12 mouse cellular contexts compared by ENCODE assay signal in genomic region chr15:98582410-98582809, GRCm38 (mm10). TPM values are rescaled to one million over a fixed set of nuclear protein-coding genes. Genes with fewer than 3 reads are reported as not detected.
DNase-seq lines count a peak whose midpoint lies in the region; ATAC-seq and TF ChIP-seq lines count a peak whose summit lies in the region.
"Had no signal": no experiment of that assay in that cellular context is flagged by ENCODE, and none has a peak within 500 bp of the region (broad histone marks: within the 10 kb centered on the region; RNA-seq: fewer than 3 reads in every experiment).

No protein-coding gene starts in this region.

- no peak overlapping the region for H3K4me2 ChIP-seq in heart, embryonic 12.5 days

- no peak for TF ChIP-seq POLR2A in brain, embryonic 14.5 days (IDR thresholded peaks at IDR 0.05; ENCODE audit: borderline replicate concordance, extremely low read depth, insufficient read depth, insufficient read length, poor library complexity, severe bottlenecking)

- ATAC-seq in heart, embryonic 12.5 days (ENCODE audit: insufficient number of reproducible peaks, low FRiP score) = no peak
- no peak for ATAC-seq in inflammation-experienced regulatory T-cells, adult 6 months
- ATAC-seq: CD4-positive, CD25-positive, alpha-beta regulatory T cell, adult 4 months had no signal

- no peak overlapping the region for H3K4me3 ChIP-seq in heart, embryonic 12.5 days
- H3K4me3 ChIP-seq in heart, embryonic 10.5 days = no peak overlapping the region
- H3K4me3 ChIP-seq: midbrain, embryonic 10.5 days; myocyte had no signal

- H3K4me1 ChIP-seq in heart, embryonic 12.5 days (replicated peaks) = peaks cover 28% of the 10 kb centered on the region
- H3K4me1 ChIP-seq in heart, embryonic 10.5 days = peaks cover 30% of the 10 kb centered on the region

- no peak for DNase-seq in heart, adult 11 months
- peak; percentile 27 for DNase-seq in 3T3-L1 (ENCODE audit: low read depth, low spot score)
- DNase-seq in brain, embryonic 14.5 days (ENCODE audit: low read depth) = peak; percentile 54
- peak; percentile 77 for DNase-seq in kidney, postnatal 14 days
- DNase-seq in spleen, adult 12 weeks (ENCODE audit: low spot score) = no peak
- no peak for DNase-seq in heart, embryonic 10.5 days (ENCODE audit: low spot score)
- DNase-seq: lung, postnatal 10 days had no signal

- H3K27ac ChIP-seq in heart, embryonic 12.5 days (ENCODE audit: poor library complexity, severe bottlenecking) = no peak overlapping the region
- no peak overlapping the region for H3K27ac ChIP-seq in heart, embryonic 10.5 days
- H3K27ac ChIP-seq: midbrain, embryonic 10.5 days had no signal

- no peaks in the 10 kb centered on the region for H3K9me3 ChIP-seq in heart, embryonic 12.5 days (replicated peaks)
- H3K9me3 ChIP-seq in heart, embryonic 10.5 days = no peaks in the 10 kb centered on the region
- H3K9me3 ChIP-seq: midbrain, embryonic 10.5 days had no signal

- 65% methylated on average over 8 of the region's 8 CpGs for WGBS in heart, embryonic 12.5 days
- 77% methylated on average over 8 of the region's 8 CpGs for WGBS in heart, embryonic 10.5 days

- H3K36me3 ChIP-seq in heart, embryonic 12.5 days = no peaks in the 10 kb centered on the region
- no peaks in the 10 kb centered on the region for H3K36me3 ChIP-seq in heart, embryonic 10.5 days
- H3K36me3 ChIP-seq: midbrain, embryonic 10.5 days had no signal

- no peak for TF ChIP-seq CTCF in brain, embryonic 14.5 days (IDR thresholded peaks at IDR 0.05; ENCODE audit: borderline replicate concordance, extremely low read depth, insufficient read depth, insufficient read length)

- H3K9ac ChIP-seq in heart, embryonic 12.5 days = peak overlapping the region; percentile 42; the same call in 1 of the 2 replicates

- no peaks in the 10 kb centered on the region for H3K27me3 ChIP-seq in heart, embryonic 12.5 days (replicated peaks)
- no peaks in the 10 kb centered on the region for H3K27me3 ChIP-seq in heart, embryonic 10.5 days (ENCODE audit: insufficient read depth, poor library complexity, severe bottlenecking)

RNA-seq across cellular contexts. Expression of gene 4930415O20Rik, which starts 11.6 kb away (rescaled TPM):
- not detected in 2 replicates for polyA plus RNA-seq in heart, embryonic 12.5 days (2016; fragmentation: Nextera tagmentation; extraction: Ambion mirVana)
- polyA plus RNA-seq in brain, embryonic 14.5 days (2012; rRNA removed) = not detected in 2 replicates
- 0.43 TPM in 1 of 2 replicates, not detected in the other for polyA plus RNA-seq in heart, embryonic 10.5 days (2016; fragmentation: Nextera tagmentation; extraction: Ambion mirVana)
- not detected for polyA plus RNA-seq in inflammation-experienced regulatory T-cells, adult 6 months (2017; shearing (Covaris generic))
- polyA plus RNA-seq: CD4-positive, CD25-positive, alpha-beta regulatory T cell, adult 4 months; midbrain, embryonic 10.5 days had no signal

RNA-seq across cellular contexts. Expression of gene Ccnt1, which starts 11.7 kb away (rescaled TPM):
- 37.9 and 39.5 TPM in 2 replicates for polyA plus RNA-seq in heart, embryonic 12.5 days (2016; fragmentation: Nextera tagmentation; extraction: Ambion mirVana)
- polyA plus RNA-seq in brain, embryonic 14.5 days (2012; rRNA removed) = 25.5 and 29.5 TPM in 2 replicates
- polyA plus RNA-seq in heart, embryonic 10.5 days (2016; fragmentation: Nextera tagmentation; extraction: Ambion mirVana) = 42.8 and 53.0 TPM in 2 replicates
- polyA plus RNA-seq in inflammation-experienced regulatory T-cells, adult 6 months (2017; shearing (Covaris generic)) = 10 to 100 TPM; 69.3 to 99.2 (median 86.3) TPM

RNA-seq across cellular contexts. Expression of gene Adcy6, which starts 27.5 kb away (rescaled TPM):
- polyA plus RNA-seq in heart, embryonic 12.5 days (2016; fragmentation: Nextera tagmentation; extraction: Ambion mirVana) = 46.7 and 46.8 TPM in 2 replicates
- polyA plus RNA-seq in brain, embryonic 14.5 days (2012; rRNA removed) = 38.3 and 50.2 TPM in 2 replicates
- 25.5 and 33.5 TPM in 2 replicates for polyA plus RNA-seq in heart, embryonic 10.5 days (2016; fragmentation: Nextera tagmentation; extraction: Ambion mirVana)
- under 1 TPM in 2 of 3 experiments, not detected in 1; 0.28 to 0.44 TPM for polyA plus RNA-seq in inflammation-experienced regulatory T-cells, adult 6 months (2017; shearing (Covaris generic))

RNA-seq across cellular contexts. Expression of gene Cacnb3, which starts 48.2 kb away (rescaled TPM):
- polyA plus RNA-seq in heart, embryonic 12.5 days (2016; fragmentation: Nextera tagmentation; extraction: Ambion mirVana) = 9.5 and 10.3 TPM in 2 replicates
- polyA plus RNA-seq in brain, embryonic 14.5 days (2012; rRNA removed) = 287 and 323 TPM in 2 replicates
- polyA plus RNA-seq in heart, embryonic 10.5 days (2016; fragmentation: Nextera tagmentation; extraction: Ambion mirVana) = 9.9 and 23.3 TPM in 2 replicates
- under 1 TPM in 2 of 3 experiments, not detected in 1; 0.30 to 0.38 TPM for polyA plus RNA-seq in inflammation-experienced regulatory T-cells, adult 6 months (2017; shearing (Covaris generic))
- polyA plus RNA-seq: CD4-positive, CD25-positive, alpha-beta regulatory T cell, adult 4 months had no signal

RNA-seq across cellular contexts. Expression of gene Kansl2, which starts 48.3 kb away (rescaled TPM):
- polyA plus RNA-seq in heart, embryonic 12.5 days (2016; fragmentation: Nextera tagmentation; extraction: Ambion mirVana) = 95.9 and 99.7 TPM in 2 replicates
- polyA plus RNA-seq in brain, embryonic 14.5 days (2012; rRNA removed) = 106 and 115 TPM in 2 replicates
- 91.7 and 127 TPM in 2 replicates for polyA plus RNA-seq in heart, embryonic 10.5 days (2016; fragmentation: Nextera tagmentation; extraction: Ambion mirVana)
- 10 to 100 TPM; 29.4 to 33.1 (median 32.4) TPM for polyA plus RNA-seq in inflammation-experienced regulatory T-cells, adult 6 months (2017; shearing (Covaris generic))

Comparison
In these comparisons a context has a peak if more than half of its experiments do, and no peak if none do; other contexts are left out.
1. DNase-seq: peak in 3T3-L1 (single experiment), brain, embryonic 14.5 days (single experiment) and kidney, postnatal 14 days (single experiment); none in heart, adult 11 months (single experiment), spleen, adult 12 weeks (single experiment) and heart, embryonic 10.5 days (single experiment).
2. RNA of gene Adcy6, which starts 27.5 kb away (polyA plus RNA-seq): 38.3 to 50.2 TPM in brain, embryonic 14.5 days, 46.7 to 46.8 TPM in heart, embryonic 12.5 days and 25.5 to 33.5 TPM in heart, embryonic 10.5 days; 0.28 to 0.44 TPM in inflammation-experienced regulatory T-cells, adult 6 months; every median in the first group is over 10 times any median in the second.